Mouse (Mus musculus): ENCODE data around the gene Catsper4.
"Not testable (repeated sequence)": the region's sequence is repeated elsewhere in the genome, so short reads cannot be mapped to it uniquely, and the experiment has no call there.

Catsper4 gene

GRCm38 (mm10) chr4:134227194-134227593 lies at the start of gene Catsper4:
Catsper4 (minus strand) TSS chr4:134227383.
- no peak for DNase-seq (ENCODE audit: low spot score)

- no peak for DNase-seq (ENCODE audit: low spot score)
Observed at GRCm38 (mm10) chr4:134273417-134274345, 46.5 kb upstream of the Catsper4 start.

- no peak for DNase-seq (ENCODE audit: low spot score)
Observed at GRCm38 (mm10) chr4:134272731-134273416, 45.7 kb upstream of the Catsper4 start.

GRCm38 (mm10) chr4:134271979-134272378 lies 44.8 kb upstream of the Catsper4 start:
- DNase-seq (ENCODE audit: low spot score): no peak

- not testable (repeated sequence) for DNase-seq (ENCODE audit: low spot score)
Observed at GRCm38 (mm10) chr4:134269622-134270021, 42.4 kb upstream of the Catsper4 start.

GRCm38 (mm10) chr4:134268102-134268655 lies 41.0 kb upstream of the Catsper4 start:
- no peak for DNase-seq (ENCODE audit: low spot score)

GRCm38 (mm10) chr4:134265860-134266585 lies 38.8 kb upstream of the Catsper4 start:
- no peak for DNase-seq (ENCODE audit: low spot score)

GRCm38 (mm10) chr4:134263191-134263590 lies 36.0 kb upstream of the Catsper4 start:
- DNase-seq (ENCODE audit: low spot score): no peak

- DNase-seq (ENCODE audit: low spot score): no peak
Observed at GRCm38 (mm10) chr4:134258354-134258753, 31.2 kb upstream of the Catsper4 start.

GRCm38 (mm10) chr4:134257198-134258009 lies 30.2 kb upstream of the Catsper4 start:
- DNase-seq (ENCODE audit: low spot score): no peak

GRCm38 (mm10) chr4:134256407-134257197 lies 29.4 kb upstream of the Catsper4 start:
- DNase-seq (ENCODE audit: low spot score): no peak

GRCm38 (mm10) chr4:134255854-134256253 lies 28.7 kb upstream of the Catsper4 start:
- DNase-seq (ENCODE audit: low spot score): no peak

- no peak for DNase-seq (ENCODE audit: low spot score)
Observed at GRCm38 (mm10) chr4:134254835-134255234, 27.7 kb upstream of the Catsper4 start.

- DNase-seq (ENCODE audit: low spot score): no peak
Observed at GRCm38 (mm10) chr4:134253722-134254324, 26.6 kb upstream of the Catsper4 start, which contains the start of gene Grrp1. Grrp1 (minus strand) TSS chr4:134254106.

- no peak for DNase-seq (ENCODE audit: low spot score)
Observed at GRCm38 (mm10) chr4:134252911-134253721, 25.9 kb upstream of the Catsper4 start.

GRCm38 (mm10) chr4:134252131-134252910 lies 25.1 kb upstream of the Catsper4 start:
- DNase-seq (ENCODE audit: low spot score): no peak

- no peak for DNase-seq (ENCODE audit: low spot score)
Observed at GRCm38 (mm10) chr4:134251241-134252130, 24.3 kb upstream of the Catsper4 start.
